Mouse (Mus musculus) spleen, embryonic (tissue): ENCODE data around the gene Etv5.

Experiments
- CTCF ChIA-PET: fragments of 350-600 bp; sonication (Branson Sonifier 250); formaldehyde crosslinking; loops from one replicate; lab custom pipeline; 2022; lab: Charles Lee

Etv5 gene

DNA sequence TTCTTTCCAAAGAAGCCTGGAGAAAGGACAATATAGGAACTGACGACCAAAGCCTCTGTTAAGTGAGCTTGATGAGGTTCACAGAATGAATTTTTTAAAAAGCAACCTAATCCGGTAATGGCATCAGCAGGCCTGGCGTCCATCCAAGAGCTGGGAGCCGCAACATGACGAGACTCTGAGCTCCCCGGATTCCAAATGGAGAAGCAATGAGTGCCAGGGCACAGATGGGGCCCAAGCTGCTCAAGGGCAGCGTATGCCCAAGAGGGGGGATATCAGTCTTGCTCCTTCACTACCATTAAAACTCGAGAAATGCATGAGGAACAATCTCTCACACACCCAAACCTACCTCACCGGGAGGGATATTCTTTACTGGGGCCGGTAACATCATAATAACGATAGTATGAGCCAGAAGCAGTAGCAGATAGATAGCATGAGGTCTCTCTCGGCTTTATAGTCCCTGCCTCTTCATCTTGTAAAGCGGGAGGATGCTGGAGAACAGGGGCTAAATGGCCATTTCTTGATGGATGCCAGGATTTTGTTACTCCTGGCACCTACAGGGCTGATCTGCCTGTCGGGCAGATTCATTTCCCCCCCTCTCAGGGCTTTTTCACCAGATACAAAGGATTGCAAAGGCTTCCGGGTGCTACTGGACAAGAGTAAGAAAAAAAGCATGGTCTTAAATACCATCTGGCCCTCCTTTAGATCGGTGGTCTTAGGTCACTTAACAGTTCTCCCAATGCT, 9.1 kb downstream of the Etv5 start:
- CTCF ChIA-PET: interaction anchor here (1.3 kb wide), 1 partner anchor 119 kb away, joined by 4 read pairs; no protein-coding TSS in a partner anchor

DNA sequence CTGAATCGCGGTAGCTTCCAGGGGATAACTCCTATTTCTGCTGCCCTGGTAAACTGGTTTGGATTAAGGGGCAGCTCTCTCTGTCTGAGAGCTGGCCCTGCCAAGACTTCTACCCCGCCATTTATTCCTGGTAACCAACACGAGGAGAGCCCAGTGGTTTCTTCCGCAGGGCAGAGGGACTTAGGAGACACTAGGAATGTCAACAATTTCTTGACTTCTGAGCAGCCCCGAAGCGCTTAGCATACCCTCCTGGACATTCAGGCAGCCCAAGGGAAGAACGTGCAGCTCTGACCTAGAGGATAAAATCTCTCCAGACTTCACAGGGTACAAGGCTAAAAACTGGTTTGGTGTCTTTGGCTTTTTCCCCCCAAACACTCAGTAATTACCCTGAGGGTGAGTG, 10.1 kb downstream of the Etv5 start:
- CTCF ChIA-PET: interaction anchor here (1.3 kb wide), 1 partner anchor 120 kb away, joined by 4 read pairs; no protein-coding TSS in a partner anchor

DNA sequence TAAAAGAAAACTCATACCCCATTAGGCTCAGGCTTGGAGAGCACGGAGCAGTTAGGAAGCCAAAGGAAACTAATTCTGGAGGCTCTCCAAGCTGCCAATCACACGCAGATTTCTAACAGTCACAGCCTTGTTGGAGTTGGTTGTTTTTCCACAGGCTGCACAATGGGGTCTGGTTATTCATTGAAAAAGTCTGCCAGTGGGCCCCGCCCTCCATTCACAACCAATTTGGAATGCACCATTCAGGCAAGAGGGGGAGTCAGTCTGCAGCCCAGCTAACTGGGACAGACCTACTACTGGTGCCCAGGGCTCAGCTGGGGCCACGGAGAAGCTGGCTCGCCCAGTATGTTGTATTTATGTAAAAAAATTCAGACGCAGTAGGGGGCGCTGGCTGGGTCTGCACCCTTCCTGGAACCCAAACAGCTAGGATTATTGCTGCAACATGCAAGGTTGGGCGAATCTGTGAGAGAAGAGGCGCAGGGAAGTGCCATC, 10.6 kb downstream of the Etv5 start:
- CTCF ChIA-PET: interaction anchor here (0.6 to 1.3 kb wide), 2 partner anchors 104 to 121 kb away, joined by 4 to 8 read pairs; no protein-coding TSS in a partner anchor

DNA sequence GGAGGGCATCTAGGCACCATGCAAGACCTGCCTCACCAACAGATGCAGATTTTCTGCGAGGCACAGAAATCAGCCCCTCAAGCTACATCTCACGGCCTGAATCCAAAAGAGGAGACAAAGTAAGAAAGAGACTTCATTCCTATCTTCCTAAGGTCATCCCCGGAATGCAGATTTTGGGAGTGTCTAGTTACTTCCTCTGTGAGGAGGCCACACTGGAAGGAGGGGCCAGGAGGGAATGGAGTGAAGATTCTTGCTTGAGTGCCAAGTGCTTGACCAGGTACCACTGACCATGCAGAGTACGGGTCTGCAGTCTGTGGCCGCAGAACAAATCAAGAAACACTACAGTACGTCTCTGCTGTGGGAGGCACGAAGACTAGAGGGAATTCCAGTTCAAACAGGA, 12.7 kb downstream of the Etv5 start:
- CTCF ChIA-PET: no interaction called here

DNA sequence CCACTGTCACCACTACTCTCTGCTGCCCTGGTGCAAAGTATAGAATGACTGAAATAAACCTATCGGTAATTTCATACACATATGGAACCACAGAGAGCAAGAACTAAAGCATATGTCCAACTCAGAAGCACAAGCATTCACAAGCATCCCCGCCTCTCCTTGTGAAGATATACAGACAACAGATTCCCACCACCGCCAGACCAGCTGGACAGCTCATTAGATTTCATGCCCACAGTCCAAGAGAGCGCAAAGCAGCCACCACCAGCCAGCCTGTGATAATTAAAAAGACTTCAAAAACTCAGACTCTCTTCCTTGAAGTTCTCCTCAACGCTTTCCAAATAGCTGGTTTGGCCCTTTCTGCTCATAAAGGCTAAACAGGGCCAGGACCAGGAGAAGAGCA, 17.3 kb downstream of the Etv5 start:
- CTCF ChIA-PET: no interaction called here

DNA sequence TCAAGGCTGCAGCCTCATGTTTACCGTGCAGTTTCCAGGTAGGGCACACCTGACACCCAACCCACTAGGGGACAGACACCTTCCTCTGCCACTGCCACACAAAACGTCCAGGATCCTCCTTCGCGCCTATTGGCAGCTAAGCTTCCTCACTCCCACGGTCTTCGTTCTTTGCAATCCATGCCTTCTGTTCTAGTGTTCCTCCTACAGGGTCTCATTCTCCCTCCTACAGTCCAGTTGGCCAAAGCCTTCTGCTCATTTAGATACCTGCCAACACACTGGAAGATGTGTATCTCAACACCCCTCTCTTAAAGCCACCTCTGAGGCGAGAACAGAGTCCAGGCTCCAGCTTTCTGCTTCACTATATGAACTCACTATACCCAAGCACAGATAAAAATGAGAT, 21.6 kb downstream of the Etv5 start:
- CTCF ChIA-PET: interaction anchor here (0.6 to 1.2 kb wide), 2 partner anchors 8 to 19 kb away, joined by 3 read pairs; no protein-coding TSS in a partner anchor

DNA sequence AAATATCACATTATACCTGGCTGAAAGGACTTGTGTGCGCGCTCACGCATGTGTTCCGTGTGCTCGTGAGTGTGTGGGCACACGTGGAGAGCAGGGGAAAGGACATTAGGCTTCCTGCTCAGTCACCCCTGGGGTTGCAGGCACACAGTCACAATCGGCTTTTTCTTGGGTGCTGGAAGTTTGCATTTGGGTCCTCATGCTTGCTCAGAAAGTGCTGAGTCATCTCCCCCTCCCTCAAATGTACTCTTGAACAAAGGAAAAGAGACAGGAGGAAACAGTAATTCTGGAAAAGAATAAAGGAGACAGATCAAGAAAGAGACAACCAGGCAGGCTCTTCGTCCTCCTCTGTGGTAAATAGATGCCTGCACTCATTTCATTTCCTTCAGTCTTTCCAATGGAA, 22.5 kb downstream of the Etv5 start:
- CTCF ChIA-PET: interaction anchor here (1.2 kb wide), 1 partner anchor 18 kb away, joined by 3 read pairs; no protein-coding TSS in a partner anchor

DNA sequence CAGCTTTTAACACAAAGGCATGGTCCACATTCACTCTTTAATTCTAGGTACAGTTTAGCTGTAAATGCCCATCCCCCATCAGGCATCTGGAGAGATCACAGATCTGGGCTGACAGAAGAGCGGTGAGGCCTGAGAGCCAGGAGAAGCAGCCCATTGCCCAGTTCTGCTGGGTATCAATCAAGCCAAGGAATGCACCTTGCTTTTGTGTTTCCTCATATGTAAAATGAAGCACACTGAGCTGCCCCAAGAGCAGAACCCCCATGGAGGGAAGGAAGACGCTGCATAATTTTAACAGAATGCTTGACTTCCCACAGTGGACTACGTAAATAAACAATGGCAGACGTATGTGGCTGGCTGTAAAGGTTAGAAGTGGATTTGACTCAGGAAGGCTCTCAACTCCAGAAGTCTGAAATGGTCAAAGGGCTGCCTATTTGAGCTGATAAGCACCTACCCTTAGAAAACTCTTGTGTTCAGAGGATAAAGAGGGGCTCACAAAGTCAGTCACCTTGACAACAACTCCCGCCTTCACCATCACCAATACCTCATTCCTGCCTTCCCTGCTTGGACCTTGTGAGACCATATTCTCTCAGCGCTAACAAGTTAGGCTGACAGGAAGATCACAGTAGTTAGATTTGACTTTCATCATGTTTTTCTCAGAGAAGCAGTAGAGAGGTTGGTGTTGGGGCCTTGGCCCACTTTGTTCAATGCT, 23.2 kb downstream of the Etv5 start:
- CTCF ChIA-PET: interaction anchor here (0.6 kb wide), 1 partner anchor 412 kb away, joined by 15 read pairs; no protein-coding TSS in a partner anchor

DNA sequence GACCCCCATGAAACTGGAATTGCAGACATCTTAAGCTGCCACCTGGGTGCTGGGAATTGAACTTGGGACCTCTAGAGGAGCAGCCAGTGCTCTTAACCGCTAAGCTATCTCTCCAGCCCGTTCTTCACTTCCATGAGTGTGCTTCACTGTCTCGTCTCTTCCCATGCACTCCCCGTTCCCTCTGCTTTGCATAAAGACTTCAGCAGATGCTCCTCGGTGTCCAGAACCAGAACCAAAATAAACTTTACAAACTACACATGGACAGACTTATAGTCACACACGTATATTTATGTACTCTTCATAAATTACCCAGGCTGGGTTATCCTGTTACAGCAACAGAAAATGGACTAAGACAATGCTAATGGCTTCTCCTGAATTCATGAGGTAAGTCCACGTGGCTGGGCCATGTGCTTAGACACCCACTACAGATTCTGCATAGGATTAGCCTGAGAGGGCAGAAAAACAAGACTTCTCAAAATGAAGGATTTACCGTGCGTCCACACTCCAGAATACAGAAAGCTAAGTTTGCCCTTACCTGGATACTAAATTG, 25.2 kb downstream of the Etv5 start:
- CTCF ChIA-PET: no interaction called here

DNA sequence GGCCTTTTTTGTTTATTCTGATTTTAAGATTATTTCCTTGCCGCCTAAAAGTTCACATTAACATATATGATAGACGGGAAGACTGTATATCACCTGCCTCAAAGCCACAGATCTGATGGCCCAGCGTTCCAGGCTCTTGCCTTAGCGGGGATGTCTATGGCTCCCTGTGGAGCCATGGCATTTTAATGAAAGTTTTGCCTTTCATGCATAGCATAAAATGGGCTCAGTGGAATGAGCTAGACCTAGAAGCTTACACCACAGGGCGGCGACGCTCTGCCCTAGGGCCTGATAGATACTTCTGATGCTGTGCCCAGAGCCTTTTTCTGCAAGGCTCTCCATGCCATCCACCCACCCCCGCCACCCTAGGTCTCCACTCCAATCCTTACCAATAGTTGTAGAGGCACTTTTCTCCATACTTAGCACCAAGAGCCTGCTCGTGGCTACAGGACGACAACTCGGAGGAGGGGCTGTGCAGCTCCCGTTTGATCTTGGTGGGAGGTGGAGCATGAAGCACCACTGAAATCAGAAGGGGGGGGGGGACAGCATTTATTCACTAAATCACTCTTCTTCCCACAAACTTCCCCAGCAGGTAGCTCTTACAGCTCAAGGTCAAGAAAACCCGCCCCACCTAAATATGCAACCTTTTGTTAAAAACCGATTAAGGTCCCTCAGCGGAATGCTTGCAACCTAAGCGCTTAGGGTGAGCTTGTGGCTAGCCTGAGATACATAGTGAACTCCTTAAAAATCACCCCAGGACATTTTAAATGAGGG, 26.9 kb downstream of the Etv5 start:
- CTCF ChIA-PET: no interaction called here

DNA sequence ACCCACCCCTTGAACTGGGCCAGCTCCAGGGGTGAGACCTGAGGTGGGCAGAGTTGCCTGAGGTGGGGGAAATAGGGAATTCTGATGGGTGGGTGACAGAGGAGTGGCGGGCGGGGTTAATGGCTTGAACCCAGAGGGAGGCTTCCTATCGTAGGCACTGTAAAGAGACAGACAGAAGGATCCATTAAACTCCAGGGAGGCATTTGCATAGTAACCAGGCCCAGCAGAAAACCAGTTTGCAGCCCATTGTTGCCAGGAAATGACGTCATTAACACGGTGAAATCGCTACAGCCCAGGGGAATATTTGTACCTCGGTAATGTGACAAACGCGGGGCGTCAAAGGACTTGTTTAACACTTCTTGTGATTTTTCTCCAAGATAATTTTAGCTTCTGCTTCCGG, 27.8 kb downstream of the Etv5 start:
- CTCF ChIA-PET: no interaction called here

DNA sequence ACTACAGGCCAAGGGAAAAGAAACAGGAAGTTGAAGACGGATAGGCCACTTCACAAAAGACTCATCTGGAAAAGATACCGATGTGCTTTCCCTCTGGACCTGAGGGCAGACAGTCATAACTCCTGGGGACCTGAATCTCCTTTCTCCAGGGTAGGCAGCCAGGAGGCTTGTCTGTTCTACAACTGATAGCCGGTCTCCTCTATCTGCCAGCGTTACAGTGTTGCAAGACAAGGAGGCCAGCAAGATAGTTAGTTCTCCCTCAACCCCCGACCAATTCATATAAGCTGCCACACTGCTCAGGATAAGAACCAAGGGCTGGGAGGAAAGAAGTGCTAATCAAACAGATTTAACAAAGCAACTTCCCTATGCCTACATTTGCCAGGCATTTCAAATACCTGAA, 29.5 kb downstream of the Etv5 start:
- CTCF ChIA-PET: interaction anchor here (0.7 kb wide), 1 partner anchor 8 kb away, joined by 3 read pairs; no protein-coding TSS in a partner anchor

DNA sequence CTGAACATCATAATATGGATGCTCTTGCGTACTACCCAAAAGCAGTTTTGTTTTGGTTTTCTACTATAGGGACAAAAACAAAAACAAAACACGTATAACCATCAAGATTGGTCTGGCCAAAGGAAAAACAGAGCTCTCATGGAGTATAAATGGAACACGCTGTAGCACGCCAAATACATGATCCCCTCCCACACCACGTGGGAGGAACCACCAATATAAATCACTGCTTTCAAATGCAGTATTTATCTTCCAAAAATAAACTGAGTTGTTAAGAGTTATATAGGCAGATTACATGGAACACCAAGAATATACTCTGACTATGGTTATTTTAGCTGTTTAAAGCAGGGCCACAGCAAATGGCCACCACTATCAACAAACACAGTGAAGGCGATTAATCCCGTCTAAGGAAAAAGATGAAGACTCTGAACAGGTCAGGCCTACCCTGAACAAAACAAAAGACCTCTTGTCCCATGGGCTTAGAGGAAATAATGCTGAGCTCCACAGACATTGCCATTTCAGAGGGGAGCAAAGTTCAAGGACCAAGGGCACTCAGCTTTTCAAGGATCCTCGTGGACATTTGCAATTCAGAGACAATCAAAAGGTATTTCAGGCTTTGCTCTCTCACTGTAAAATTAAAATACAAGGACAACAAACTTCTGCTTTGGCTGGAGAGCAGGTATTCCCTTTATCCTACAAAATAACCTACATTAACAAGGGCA, 30.7 kb downstream of the Etv5 start:
- CTCF ChIA-PET: no interaction called here

DNA sequence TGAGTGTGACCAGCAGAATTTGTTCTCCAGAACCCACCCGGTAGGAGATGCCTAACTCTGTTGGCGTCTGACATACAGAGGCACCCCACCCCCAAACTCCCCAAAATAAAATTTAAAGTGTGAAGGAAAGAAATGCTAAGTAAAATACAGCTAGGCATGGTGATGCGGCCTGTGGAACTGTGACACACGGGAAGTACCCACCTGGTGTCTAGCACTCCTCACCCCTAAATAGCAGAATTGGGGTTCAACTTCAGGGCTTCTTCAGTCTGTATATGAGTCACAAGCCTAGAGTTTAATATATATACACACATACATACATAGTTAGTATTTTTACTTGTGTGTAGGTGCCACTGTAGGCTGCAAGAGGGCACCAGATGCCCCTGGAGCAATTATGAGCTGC, 32.8 kb downstream of the Etv5 start:
- CTCF ChIA-PET: no interaction called here

DNA sequence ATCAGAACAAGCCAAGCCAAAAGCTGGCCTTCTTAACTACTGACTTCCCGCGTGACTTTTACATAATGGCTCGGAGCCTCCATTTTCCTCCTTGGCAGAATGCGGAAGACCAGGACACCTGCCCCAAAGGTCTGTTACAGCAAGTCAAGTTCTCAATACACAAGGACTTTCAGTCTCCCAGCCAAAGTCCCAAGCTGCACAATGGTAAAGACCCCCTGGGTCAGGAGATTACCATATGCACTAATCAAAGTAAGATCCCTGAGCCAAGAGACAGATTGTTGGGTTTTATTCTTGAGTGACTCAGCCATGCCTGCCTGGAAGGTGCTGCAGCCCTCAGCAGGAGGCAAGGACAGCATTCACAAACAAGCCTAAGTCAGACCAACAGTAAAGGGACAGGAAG, 33.5 kb downstream of the Etv5 start:
- CTCF ChIA-PET: no interaction called here

DNA sequence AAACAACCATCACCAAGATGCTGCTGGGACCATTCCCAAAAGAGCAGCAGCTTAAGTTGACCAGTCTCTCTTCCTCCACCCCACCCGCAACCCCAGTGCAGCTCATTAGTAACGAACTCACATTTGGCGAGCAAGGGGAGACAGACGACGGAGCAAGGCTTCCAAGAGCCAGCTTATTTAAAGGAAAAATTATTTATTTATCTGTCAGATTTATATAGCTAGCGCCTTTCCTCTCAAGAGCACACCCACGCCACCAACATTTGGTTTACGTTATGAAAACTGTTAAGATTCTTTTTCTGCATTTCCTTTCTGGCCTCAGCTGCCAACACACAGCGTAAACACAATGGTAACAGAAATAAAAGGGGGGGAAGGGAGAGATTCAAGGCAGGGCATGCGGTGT, 34.0 kb downstream of the Etv5 start:
- CTCF ChIA-PET: no interaction called here

DNA sequence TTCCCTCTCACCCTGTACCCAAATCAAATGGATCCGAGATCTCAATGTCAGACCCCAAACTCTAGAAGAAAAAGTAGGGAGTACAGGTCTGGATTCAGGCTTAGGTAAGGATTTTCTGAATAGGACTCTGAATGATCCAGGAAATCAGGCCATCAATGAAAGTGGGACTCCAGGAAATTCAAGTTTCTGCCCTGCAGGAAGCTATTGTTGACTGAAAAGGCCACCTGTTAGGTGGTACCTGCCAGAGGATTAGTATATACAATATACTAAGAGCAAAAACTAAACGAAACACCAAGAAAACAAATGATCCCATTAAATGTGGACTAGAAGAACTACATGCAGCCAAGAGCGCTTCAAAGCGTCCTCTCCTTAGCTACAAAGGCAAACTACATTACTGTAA, 35.8 kb downstream of the Etv5 start:
- CTCF ChIA-PET: no interaction called here

DNA sequence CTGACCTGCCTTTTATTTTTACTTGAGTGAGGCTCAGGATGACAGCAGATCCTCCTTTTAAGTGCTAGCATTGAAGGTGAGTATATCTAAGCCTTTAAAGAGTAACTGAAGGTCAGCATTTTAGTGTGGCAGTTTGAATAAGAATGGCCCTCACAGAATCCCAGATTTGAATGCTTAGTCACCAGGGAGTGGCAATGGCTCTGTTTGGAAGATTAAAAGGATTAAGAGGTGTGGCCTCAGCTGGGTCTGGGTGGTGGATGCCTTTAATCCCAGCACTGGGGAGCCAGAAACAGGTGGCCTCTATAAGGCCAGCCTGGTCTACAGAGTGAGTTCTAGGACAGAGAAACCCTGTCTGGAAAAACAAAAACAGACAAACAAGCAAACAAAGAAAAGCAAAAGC, 36.9 kb downstream of the Etv5 start:
- CTCF ChIA-PET: interaction anchor here (0.5 kb wide), 1 partner anchor 739 kb away, joined by 4 read pairs; no protein-coding TSS in a partner anchor

DNA sequence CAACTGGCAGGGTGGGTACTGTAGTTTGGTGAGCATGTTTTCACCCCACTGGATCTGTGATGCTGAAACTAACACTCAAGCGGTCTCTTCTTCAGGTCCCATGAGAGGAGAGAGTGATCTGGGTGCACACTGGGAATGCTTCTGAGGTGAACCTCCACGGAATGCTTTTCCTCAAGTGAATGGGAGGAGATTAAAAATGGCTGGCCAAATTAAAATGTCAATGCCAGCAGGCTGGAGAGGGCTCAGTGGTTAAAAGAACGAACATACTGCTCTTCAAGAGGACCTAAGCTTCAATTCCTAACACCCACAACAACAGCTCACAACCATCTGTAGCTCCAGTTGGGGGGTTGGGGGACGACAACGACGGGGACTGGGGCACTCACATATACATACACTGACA, 39.3 kb downstream of the Etv5 start:
- CTCF ChIA-PET: interaction anchor here (0.6 kb wide), 1 partner anchor 42 kb away, joined by 3 read pairs; no protein-coding TSS in a partner anchor

DNA sequence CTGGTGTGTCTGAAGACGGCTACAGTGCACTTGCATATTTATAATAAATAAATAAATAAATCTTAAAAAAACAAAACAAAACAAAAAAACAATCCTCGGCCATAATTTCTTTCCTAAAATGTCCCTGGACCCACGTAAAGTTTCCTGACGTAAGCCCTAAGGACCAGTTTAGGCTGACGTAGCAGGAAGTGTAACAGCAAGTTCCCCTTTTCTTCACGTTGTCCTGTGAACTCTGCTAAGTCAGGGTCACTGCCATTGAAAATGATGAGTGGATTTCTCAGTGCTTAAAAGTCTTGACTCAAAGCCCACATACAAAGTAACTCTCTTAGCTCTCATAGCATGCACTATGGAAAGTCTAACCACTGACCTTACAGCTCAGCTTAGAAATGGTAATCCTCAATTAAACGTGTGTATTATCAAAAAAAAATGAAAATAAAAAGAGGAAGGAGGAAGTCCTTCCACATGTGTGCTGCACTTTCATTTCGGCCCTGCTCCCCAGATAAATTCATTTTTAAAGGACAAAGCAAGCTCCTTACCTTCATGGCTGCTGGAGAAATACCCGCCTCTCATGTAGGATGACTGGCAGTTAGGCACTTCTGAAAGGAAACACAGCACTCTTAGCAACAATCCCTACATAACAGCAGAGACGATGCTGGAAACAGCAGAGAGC, 40.6 kb downstream of the Etv5 start:
- CTCF ChIA-PET: interaction anchor here (0.7 kb wide), 1 partner anchor 19 kb away, joined by 3 read pairs; no protein-coding TSS in a partner anchor
